Mouse (Mus musculus): ENCODE results near the gene Ndufa13. TPM values are rescaled to one million over a fixed set of nuclear protein-coding genes. Genes with fewer than 3 reads are reported as not detected.

The Ndufa13 gene
- total RNA-seq, 1 experiment: 146 TPM

DNA sequence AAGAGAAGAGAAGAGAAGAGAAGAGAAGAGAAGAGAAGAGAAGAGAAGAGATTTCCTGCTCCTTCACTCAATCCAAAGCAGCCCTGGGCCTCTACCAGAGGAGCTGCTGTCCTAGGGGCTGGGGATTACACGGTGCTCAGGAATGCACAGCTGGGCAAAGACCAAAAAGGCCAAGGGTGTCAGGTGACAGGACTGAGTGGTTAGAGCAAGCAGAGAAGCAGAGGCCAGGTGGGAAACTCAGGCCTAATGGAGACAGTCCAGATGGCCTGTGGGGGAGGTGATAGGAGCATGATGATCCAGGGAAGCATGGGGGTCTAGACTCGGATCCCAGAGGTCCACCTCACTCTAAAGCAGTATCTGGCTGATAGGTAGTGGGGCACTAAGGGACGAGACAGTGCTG is 37.3 kb upstream of the Ndufa13 start:
- Histone ChIP-seq H3K36me3 (ENCODE audit: control insufficient read depth, insufficient read depth, low read length, poor library complexity, severe bottlenecking) (peaks cover 15% of the 10 kb centered on the region), H3K9me3 (ENCODE audit: control insufficient read depth, insufficient read depth, low read depth, low read length) (no peaks in the 10 kb centered on the region), H3K9ac (ENCODE audit: insufficient read depth, low read depth, low read length, poor library complexity, severe bottlenecking) (no peak overlapping the region), H3K4me1 (ENCODE audit: control insufficient read depth in 2 of 2, insufficient read depth in 2 of 2, low read length in 2 of 2, poor library complexity in 1 of 2) (peaks cover 27 to 42% of the 10 kb centered on the region in 2 experiments), H3K4me3 (ENCODE audit: insufficient read depth in 1 of 2, low read depth in 1 of 2, low read length in 2 of 2, poor library complexity in 1 of 2, severe bottlenecking in 1 of 2) (0 out of 4 replicates have a peak overlapping the region, but pooled peaks of 1 of the 2 experiments have one; percentile 5), H3K27ac (ENCODE audit: insufficient read depth, low read depth, low read length, poor library complexity, severe bottlenecking) (peak overlapping the region; percentile 65)
- in situ Hi-C loops (cut with MboI; ENCODE audit: low sequenced_read_pairs in 2 of 2, unreplicated experiment in 2 of 2): no loop called here
- TF ChIP-seq MAFK (IDR thresholded peaks at IDR 0.05; ENCODE audit: insufficient read depth, low read depth, low read length) (0 out of 2 replicates have a peak, but pooled peaks have one; percentile 52), ZC3H11A (IDR thresholded peaks at IDR 0.05; ENCODE audit: borderline replicate concordance, low read depth, low read length) (no peak)
- DNase-seq (ENCODE audit: low read depth, low spot score): no peak

DNA sequence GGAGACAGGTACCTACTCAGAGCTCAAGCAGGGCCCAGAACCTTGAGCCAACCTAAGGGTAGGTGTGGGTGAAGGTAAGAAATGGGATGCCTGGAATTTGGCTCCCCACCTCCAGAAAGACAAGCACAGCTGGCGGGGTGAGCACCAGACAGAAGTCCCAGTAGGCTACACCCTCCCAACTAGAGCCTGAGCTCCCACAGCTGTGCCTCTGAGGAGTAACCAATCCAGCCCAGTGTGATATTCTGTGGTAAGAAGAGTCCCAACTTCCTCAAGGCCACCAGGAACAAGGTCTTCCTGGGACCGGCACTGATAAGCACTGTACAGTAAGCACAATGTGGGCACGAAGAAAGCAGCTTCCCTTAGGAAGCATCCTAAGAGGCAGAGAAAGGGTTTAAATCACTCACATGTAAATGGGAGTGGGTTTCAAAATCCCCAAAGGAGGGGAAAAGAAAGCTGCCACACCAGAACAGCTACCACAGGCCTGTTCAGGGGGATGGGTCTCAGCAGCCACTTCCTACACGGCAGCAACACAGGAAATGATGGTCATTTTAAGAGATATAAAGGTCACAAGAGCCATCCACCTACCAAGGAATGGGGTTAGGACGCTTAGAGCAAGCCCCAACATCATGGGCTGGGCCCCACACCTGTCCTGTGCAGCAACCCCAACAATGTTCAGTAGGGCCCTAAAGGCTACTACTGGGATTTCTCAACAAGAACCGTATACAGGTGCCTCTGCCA is 36.1 kb upstream of the Ndufa13 start:
- no peak overlapping the region for H3K4me3 ChIP-seq (ENCODE audit: insufficient read depth in 1 of 2, low read depth in 1 of 2, low read length in 2 of 2, poor library complexity in 1 of 2, severe bottlenecking in 1 of 2)
- TF ChIP-seq HCFC1 (IDR thresholded peaks at IDR 0.05; ENCODE audit: borderline replicate concordance, insufficient read depth, low read length) (no peak), ZC3H11A (IDR thresholded peaks at IDR 0.05; ENCODE audit: borderline replicate concordance, low read depth, low read length) (no peak), ZNF384 (IDR thresholded peaks at IDR 0.05; ENCODE audit: low read depth, low read length) (no peak), MAFK (IDR thresholded peaks at IDR 0.05; ENCODE audit: insufficient read depth, low read depth, low read length) (no peak), CHD2 (IDR thresholded peaks at IDR 0.05; ENCODE audit: low read depth, low read length) (no peak)
- in situ Hi-C loops (cut with MboI; ENCODE audit: low sequenced_read_pairs in 2 of 2, unreplicated experiment in 2 of 2): no loop called here
- 0 out of 2 replicates have a peak overlapping the region, but pooled peaks have one; percentile 13 for H3K9ac ChIP-seq (ENCODE audit: insufficient read depth, low read depth, low read length, poor library complexity, severe bottlenecking)
- no peaks in the 10 kb centered on the region for H3K9me3 ChIP-seq (ENCODE audit: control insufficient read depth, insufficient read depth, low read depth, low read length)
- H3K4me1 ChIP-seq (ENCODE audit: control insufficient read depth in 2 of 2, insufficient read depth in 2 of 2, low read length in 2 of 2, poor library complexity in 1 of 2): peaks cover 30 to 49% of the 10 kb centered on the region in 2 experiments
- peaks cover 21% of the 10 kb centered on the region for H3K36me3 ChIP-seq (ENCODE audit: control insufficient read depth, insufficient read depth, low read length, poor library complexity, severe bottlenecking)
- H3K27ac ChIP-seq (ENCODE audit: insufficient read depth, low read depth, low read length, poor library complexity, severe bottlenecking): peak overlapping the region; percentile 61
- no peak for DNase-seq (ENCODE audit: low read depth, low spot score)

DNA sequence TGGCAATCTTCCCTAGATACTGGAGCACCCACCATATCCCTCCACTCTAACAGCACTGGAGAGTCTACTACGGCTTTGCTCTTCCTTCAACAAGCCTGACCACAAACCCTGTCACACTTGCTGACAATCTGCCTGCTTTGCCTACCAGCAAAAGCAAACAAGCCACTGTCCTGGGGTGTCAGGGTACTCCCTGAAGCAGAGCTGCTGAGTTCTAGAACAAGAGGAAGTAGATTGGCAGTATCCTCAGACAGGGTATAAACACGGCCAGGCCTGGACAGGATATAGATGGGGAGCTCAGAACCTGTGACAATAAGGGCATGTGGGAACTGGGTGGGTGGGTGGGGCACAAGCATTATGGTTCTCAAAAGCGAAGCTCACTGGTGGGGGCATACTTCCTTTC is 35.1 kb upstream of the Ndufa13 start:
- no peak for DNase-seq (ENCODE audit: low read depth, low spot score)
- Histone ChIP-seq H3K27ac (ENCODE audit: insufficient read depth, low read depth, low read length, poor library complexity, severe bottlenecking) (peak overlapping the region; percentile 83), H3K9ac (ENCODE audit: insufficient read depth, low read depth, low read length, poor library complexity, severe bottlenecking) (no peak overlapping the region), H3K9me3 (ENCODE audit: control insufficient read depth, insufficient read depth, low read depth, low read length) (no peaks in the 10 kb centered on the region), H3K36me3 (ENCODE audit: control insufficient read depth, insufficient read depth, low read length, poor library complexity, severe bottlenecking) (peaks cover 22% of the 10 kb centered on the region), H3K4me3 (ENCODE audit: insufficient read depth in 1 of 2, low read depth in 1 of 2, low read length in 2 of 2, poor library complexity in 1 of 2, severe bottlenecking in 1 of 2) (no peak overlapping the region), H3K4me1 (ENCODE audit: control insufficient read depth in 2 of 2, insufficient read depth in 2 of 2, low read length in 2 of 2, poor library complexity in 1 of 2) (peaks cover 30 to 46% of the 10 kb centered on the region in 2 experiments)
- in situ Hi-C loops (cut with MboI; ENCODE audit: low sequenced_read_pairs in 2 of 2, unreplicated experiment in 2 of 2): no loop called here
- TF ChIP-seq ZC3H11A (IDR thresholded peaks at IDR 0.05; ENCODE audit: borderline replicate concordance, low read depth, low read length) (no peak), HCFC1 (IDR thresholded peaks at IDR 0.05; ENCODE audit: borderline replicate concordance, insufficient read depth, low read length) (no peak)

DNA sequence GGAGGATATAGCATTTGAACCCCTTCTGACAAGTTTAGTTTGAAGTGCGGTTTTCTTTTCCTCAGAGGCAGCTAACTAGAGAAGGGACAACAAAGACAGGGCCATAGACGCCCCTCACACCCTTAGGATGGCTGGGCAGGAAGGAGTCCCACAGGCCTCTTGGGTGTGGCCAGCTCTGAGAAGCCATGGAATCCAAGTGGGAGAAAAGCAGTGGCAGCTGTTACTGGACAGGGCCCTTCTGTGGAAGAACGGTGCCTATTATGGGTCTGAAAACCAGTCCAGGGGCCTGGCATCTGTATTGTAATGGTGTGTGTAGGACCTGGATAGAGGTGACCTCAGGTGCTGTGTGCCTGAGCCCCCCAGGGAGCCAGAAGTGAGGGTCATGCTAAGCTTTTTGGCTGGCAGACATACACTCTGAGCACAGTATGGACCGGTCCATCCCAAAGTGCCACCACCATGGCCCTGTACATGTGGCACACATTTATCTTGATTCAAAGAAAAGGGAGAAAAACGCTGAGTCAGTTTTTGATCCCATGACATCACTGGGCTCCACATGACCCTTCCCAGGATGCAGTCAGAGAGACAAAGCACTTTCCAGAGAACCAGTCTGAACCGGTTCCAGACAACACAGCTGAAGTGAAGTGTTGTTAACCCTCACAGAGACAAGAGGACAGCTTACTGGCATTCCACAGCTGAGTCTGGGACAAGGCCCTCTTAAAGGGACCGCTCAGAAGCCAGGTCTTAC is 33.9 kb upstream of the Ndufa13 start:
- TF ChIP-seq ZNF384 (IDR thresholded peaks at IDR 0.05; ENCODE audit: low read depth, low read length) (no peak), CHD2 (IDR thresholded peaks at IDR 0.05; ENCODE audit: low read depth, low read length) (no peak), MAFK (IDR thresholded peaks at IDR 0.05; ENCODE audit: insufficient read depth, low read depth, low read length) (peak; percentile 100), HCFC1 (IDR thresholded peaks at IDR 0.05; ENCODE audit: borderline replicate concordance, insufficient read depth, low read length) (no peak), ZC3H11A (IDR thresholded peaks at IDR 0.05; ENCODE audit: borderline replicate concordance, low read depth, low read length) (no peak)
- DNase-seq (ENCODE audit: low read depth, low spot score): peak; percentile 98
- Histone ChIP-seq H3K9ac (ENCODE audit: insufficient read depth, low read depth, low read length, poor library complexity, severe bottlenecking) (peak overlapping the region; percentile 67), H3K4me1 (ENCODE audit: control insufficient read depth in 2 of 2, insufficient read depth in 2 of 2, low read length in 2 of 2, poor library complexity in 1 of 2) (peaks cover 30 to 42% of the 10 kb centered on the region in 2 experiments), H3K4me3 (ENCODE audit: insufficient read depth in 1 of 2, low read depth in 1 of 2, low read length in 2 of 2, poor library complexity in 1 of 2, severe bottlenecking in 1 of 2) (peak overlapping the region; percentile 0; a peak in 2 of 4 replicates), H3K9me3 (ENCODE audit: control insufficient read depth, insufficient read depth, low read depth, low read length) (no peaks in the 10 kb centered on the region), H3K27ac (ENCODE audit: insufficient read depth, low read depth, low read length, poor library complexity, severe bottlenecking) (peak overlapping the region; percentile 83), H3K36me3 (ENCODE audit: control insufficient read depth, insufficient read depth, low read length, poor library complexity, severe bottlenecking) (peaks cover 22% of the 10 kb centered on the region)
- in situ Hi-C loops (cut with MboI; ENCODE audit: low sequenced_read_pairs in 2 of 2, unreplicated experiment in 2 of 2): no loop called here
